Mouse (Mus musculus) heart, postnatal 36 days (tissue): ENCODE measurements at regions not wholly inside any gene's neighbourhood (a gene's known extent, or its start where the extent isn't known, plus 50 kb on each side); places are given as distances from the start of the nearest gene placed in this dataset.

Source experiments
- DNase-seq, 2 experiments: peaks; one replicate each; pipeline ENCODE4 v3.0.0; 2021 to 2022
- intact Hi-C: fragments of 180-260 bp; cut with DNase I; formaldehyde crosslinking; loops from one replicate; pipeline ENCODE4 v1.15.1; 2025

GRCm38 (mm10) chr6:147199955-147200354 lies 64.0 kb downstream of the Pthlh start:
- peak in 1 of 2 experiments; percentile 4 for DNase-seq
- intact Hi-C loops, result no loop called here

- intact Hi-C loops, result no loop called here
- no peak for DNase-seq
Measured at GRCm38 (mm10) chr6:147199411-147199810, 64.6 kb downstream of the Pthlh start.

- intact Hi-C loops, result no loop called here
- DNase-seq, result no peak
Measured at GRCm38 (mm10) chr6:147196432-147196831, 67.6 kb downstream of the Pthlh start.

GRCm38 (mm10) chr6:147195277-147195676 lies 68.7 kb downstream of the Pthlh start:
- no peak for DNase-seq
- intact Hi-C loops, result no loop called here

GRCm38 (mm10) chr6:147187710-147188109 lies 76.3 kb downstream of the Pthlh start:
- intact Hi-C loops, result no loop called here
- no peak for DNase-seq

- no peak for DNase-seq
- intact Hi-C loops, result no loop called here
Measured at GRCm38 (mm10) chr6:147178276-147178675, 85.7 kb downstream of the Pthlh start.

GRCm38 (mm10) chr6:147176176-147176575 lies 85.0 kb downstream of the Klhl42 start:
- DNase-seq, result no peak
- intact Hi-C loops, result no loop called here
